Mouse (Mus musculus) hindbrain, embryonic 14.5 days (tissue): ENCODE results near the gene Irgm2. TPM values are rescaled to one million over a fixed set of nuclear protein-coding genes. Genes with fewer than 3 reads are reported as not detected.
A peak's percentile ranks its signal among the peaks of the same experiment; 100 is the strongest.
"Not testable (repeated sequence)": the region's sequence is repeated elsewhere in the genome, so short reads cannot be mapped to it uniquely, and the experiment has no call there.

ENCODE experiments used
- ATAC-seq: fragments of 200-750 bp; cut with Nextera tagmentation; 2 replicates; pipeline ENCODE4 v1.8.0; 2017; ENCODE audit warnings: moderate number of reproducible peaks, mild to moderate bottlenecking, moderate TSS enrichment, moderate library complexity; ENCODE audit not compliant: low FRiP score
- DNase-seq: peaks from one replicate; pipeline ENCODE4 v3.0.0-alpha.2; 2015; ENCODE audit warnings: low spot score
- H3K27ac ChIP-seq: fragments of 300-500 bp; sonication (generic); 2 replicates; pipeline ENCODE4 v1.5.1; 2014; ENCODE audit warnings: mild to moderate bottlenecking, moderate library complexity
- H3K27me3 ChIP-seq: fragments of 300-500 bp; sonication (generic); 2 replicates; pipeline ENCODE4 v1.6.1; 2014; ENCODE audit warnings: mild to moderate bottlenecking, low read length, mixed read lengths; ENCODE audit not compliant: control insufficient read depth, insufficient read depth
- H3K36me3 ChIP-seq: fragments of 300-500 bp; sonication (generic); replicated peaks from 2 replicates; pipeline ENCODE4 v1.6.1; 2014; ENCODE audit not compliant: control insufficient read depth, insufficient read depth
- H3K4me1 ChIP-seq: fragments of 300-500 bp; sonication (generic); replicated peaks from 2 replicates; pipeline ENCODE4 v1.6.1; 2014; ENCODE audit warnings: antibody characterized with exemption, low read length, mixed read lengths; ENCODE audit not compliant: control insufficient read depth, insufficient read depth
- H3K4me2 ChIP-seq: fragments of 300-500 bp; sonication (generic); replicated peaks from 2 replicates; pipeline ENCODE4 v1.6.1; 2014; ENCODE audit warnings: mild to moderate bottlenecking, moderate library complexity
- H3K4me3 ChIP-seq: fragments of 300-500 bp; sonication (generic); replicated peaks from 2 replicates; pipeline ENCODE4 v1.5.1; 2014; ENCODE audit warnings: mild to moderate bottlenecking, low read length
- H3K9ac ChIP-seq: fragments of 300-500 bp; sonication (generic); 2 replicates; pipeline ENCODE4 v1.6.1; 2014
- H3K9me3 ChIP-seq: fragments of 300-500 bp; sonication (generic); 2 replicates; pipeline ENCODE4 v1.6.1; 2016; ENCODE audit warnings: low read length; ENCODE audit not compliant: control insufficient read depth
- WGBS: fragments of 180-500 bp; shearing (Covaris S2); extraction: QIAGEN DNeasy Blood & Tissue Kit; methylation state at CpG from one replicate; pipeline ENCODE4 v1.1.7; 2014; 5-methylcytosine and 5-hydroxymethylcytosine counted together
- polyA plus RNA-seq: library from polyadenylated mRNA; unstranded; fragments of >200 nt; fragmentation: Nextera tagmentation; extraction: Ambion mirVana; gene quantifications from 2 replicates; pipeline ENCODE4 v1.2.1, GENCODE M21; 2014

Irgm2 gene
- polyA plus RNA-seq, 1 experiment from 2014 or later: 1.4 TPM

- Histone ChIP-seq H3K27me3 (no peaks in the 10 kb centered on the region), H3K4me2 (no peak overlapping the region), H3K4me3 (no peak overlapping the region), H3K9ac (no peak overlapping the region), H3K36me3 (no peaks in the 10 kb centered on the region), H3K4me1 (no peaks in the 10 kb centered on the region), H3K9me3 (no peaks in the 10 kb centered on the region), H3K27ac (no peak overlapping the region)
- DNase-seq: no peak
- ATAC-seq: no peak
- 24% methylated on average over 9 of the region's 9 CpGs for WGBS
These were observed 11.8 kb downstream of the Irgm2 start for GRCm38 (mm10) chr11:58211062-58211681.

GRCm38 (mm10) chr11:58211682-58212067 is 12.3 kb downstream of the Irgm2 start:
- DNase-seq (no peak), ATAC-seq (no peak)
- Histone ChIP-seq H3K9ac (no peak overlapping the region), H3K36me3 (no peaks in the 10 kb centered on the region), H3K4me2 (no peak overlapping the region), H3K4me3 (no peak overlapping the region), H3K9me3 (no peaks in the 10 kb centered on the region), H3K27me3 (no peaks in the 10 kb centered on the region), H3K4me1 (no peaks in the 10 kb centered on the region), H3K27ac (no peak overlapping the region)
- WGBS: 14% methylated on average over 2 of the region's 2 CpGs

- Histone ChIP-seq H3K4me1 (no peaks in the 10 kb centered on the region), H3K36me3 (no peaks in the 10 kb centered on the region), H3K9me3 (no peaks in the 10 kb centered on the region), H3K9ac (no peak overlapping the region), H3K4me2 (no peak overlapping the region), H3K27ac (no peak overlapping the region), H3K27me3 (no peaks in the 10 kb centered on the region), H3K4me3 (no peak overlapping the region)
- no peak for DNase-seq
- no peak for ATAC-seq
- 88% methylated on average over 7 of the region's 7 CpGs for WGBS
These were observed 14.4 kb downstream of the Irgm2 start for GRCm38 (mm10) chr11:58213673-58214342.

- Histone ChIP-seq H3K27ac (no peak overlapping the region), H3K27me3 (no peaks in the 10 kb centered on the region), H3K4me1 (no peaks in the 10 kb centered on the region), H3K4me3 (no peak overlapping the region), H3K9me3 (no peaks in the 10 kb centered on the region), H3K4me2 (peak overlapping the region; percentile 33), H3K36me3 (no peaks in the 10 kb centered on the region), H3K9ac (no peak overlapping the region)
- no peak for ATAC-seq
- DNase-seq: peak; percentile 35
- WGBS: 46% methylated on average over 16 of the region's 17 CpGs
These were observed 15.1 kb downstream of the Irgm2 start for GRCm38 (mm10) chr11:58214391-58215048.

GRCm38 (mm10) chr11:58215049-58215430 is 15.6 kb downstream of the Irgm2 start:
- H3K27me3 ChIP-seq, H3K9ac ChIP-seq, DNase-seq, H3K36me3 ChIP-seq, ATAC-seq, H3K9me3 ChIP-seq, H3K4me1 ChIP-seq, H3K27ac ChIP-seq, H3K4me3 ChIP-seq: not testable (repeated sequence)
- WGBS: 55% methylated on average over 2 of the region's 3 CpGs
- peak overlapping the region; percentile 33 for H3K4me2 ChIP-seq

- H3K4me1 ChIP-seq: no peaks in the 10 kb centered on the region
- ATAC-seq (no peak), DNase-seq (no peak)
- no peak overlapping the region for H3K4me3 ChIP-seq
- H3K27ac ChIP-seq: no peak overlapping the region
- H3K27me3 ChIP-seq: no peaks in the 10 kb centered on the region
- no peak overlapping the region for H3K9ac ChIP-seq
- WGBS: 83% methylated on average over 5 of the region's 5 CpGs
- H3K9me3 ChIP-seq: no peaks in the 10 kb centered on the region
- H3K4me2 ChIP-seq: no peak overlapping the region
- no peaks in the 10 kb centered on the region for H3K36me3 ChIP-seq
These were observed 16.4 kb downstream of the Irgm2 start for GRCm38 (mm10) chr11:58215814-58216213.

- H3K9ac ChIP-seq: no peak overlapping the region
- no peak overlapping the region for H3K27ac ChIP-seq
- no peak overlapping the region for H3K4me2 ChIP-seq
- no peaks in the 10 kb centered on the region for H3K9me3 ChIP-seq
- ATAC-seq: no peak
- 93% methylated on average over 6 of the region's 6 CpGs for WGBS
- DNase-seq: no peak
- no peaks in the 10 kb centered on the region for H3K4me1 ChIP-seq
- no peaks in the 10 kb centered on the region for H3K27me3 ChIP-seq
- H3K36me3 ChIP-seq: no peaks in the 10 kb centered on the region
- no peak overlapping the region for H3K4me3 ChIP-seq
These were observed 17.4 kb downstream of the Irgm2 start for GRCm38 (mm10) chr11:58216823-58217222.

DNA sequence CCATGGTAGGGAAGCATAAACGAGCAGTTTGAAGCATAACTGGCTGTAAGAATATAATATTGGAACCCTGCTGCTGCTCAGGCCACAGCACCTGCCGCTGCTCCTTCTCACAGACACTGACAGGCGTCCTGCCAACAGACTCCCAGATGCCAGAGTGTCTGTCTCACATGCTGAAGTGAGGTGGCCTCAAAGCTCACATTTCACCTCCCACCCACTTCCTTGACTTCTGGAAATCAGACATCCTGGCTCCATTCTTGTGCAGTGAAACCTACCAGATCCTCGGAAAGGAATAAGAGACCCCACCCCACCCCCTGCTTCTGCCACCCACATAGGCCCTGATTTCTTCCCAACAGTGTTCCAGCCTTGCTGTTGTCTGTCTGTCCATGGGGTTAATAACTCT is 24.3 kb downstream of the Irgm2 start:
- no peak overlapping the region for H3K27ac ChIP-seq
- H3K9me3 ChIP-seq: no peaks in the 10 kb centered on the region
- no peaks in the 10 kb centered on the region for H3K27me3 ChIP-seq
- no peaks in the 10 kb centered on the region for H3K4me1 ChIP-seq
- no peak overlapping the region for H3K4me2 ChIP-seq
- H3K36me3 ChIP-seq: no peaks in the 10 kb centered on the region
- no peak for ATAC-seq
- no peak for DNase-seq
- 50% methylated on average over 4 of the region's 4 CpGs for WGBS
- no peak overlapping the region for H3K4me3 ChIP-seq
- H3K9ac ChIP-seq: no peak overlapping the region

- no peak overlapping the region for H3K27ac ChIP-seq
- DNase-seq (no peak), ATAC-seq (no peak)
- no peaks in the 10 kb centered on the region for H3K27me3 ChIP-seq
- no peak overlapping the region for H3K4me2 ChIP-seq
- no peak overlapping the region for H3K4me3 ChIP-seq
- no peaks in the 10 kb centered on the region for H3K4me1 ChIP-seq
- H3K9ac ChIP-seq: no peak overlapping the region
- no peaks in the 10 kb centered on the region for H3K9me3 ChIP-seq
- H3K36me3 ChIP-seq: no peaks in the 10 kb centered on the region
- 58% methylated on average over 7 of the region's 7 CpGs for WGBS
These were observed 24.9 kb downstream of the Irgm2 start for GRCm38 (mm10) chr11:58224313-58224712.
